Mouse (Mus musculus) heart, postnatal 0 days (tissue): ENCODE results near the gene 1700017B05Rik.

ENCODE experiments used
- CTCF ChIP-seq: IDR thresholded peaks from 2 replicates; pipeline ENCODE4 v1.5.1; 2016; ENCODE audit warnings: antibody characterized with exemption, control low read depth, low read depth
- EP300 ChIP-seq: IDR thresholded peaks from 2 replicates; pipeline ENCODE4 v1.6.1; 2016; ENCODE audit warnings: antibody characterized with exemption, low read depth

DNA sequence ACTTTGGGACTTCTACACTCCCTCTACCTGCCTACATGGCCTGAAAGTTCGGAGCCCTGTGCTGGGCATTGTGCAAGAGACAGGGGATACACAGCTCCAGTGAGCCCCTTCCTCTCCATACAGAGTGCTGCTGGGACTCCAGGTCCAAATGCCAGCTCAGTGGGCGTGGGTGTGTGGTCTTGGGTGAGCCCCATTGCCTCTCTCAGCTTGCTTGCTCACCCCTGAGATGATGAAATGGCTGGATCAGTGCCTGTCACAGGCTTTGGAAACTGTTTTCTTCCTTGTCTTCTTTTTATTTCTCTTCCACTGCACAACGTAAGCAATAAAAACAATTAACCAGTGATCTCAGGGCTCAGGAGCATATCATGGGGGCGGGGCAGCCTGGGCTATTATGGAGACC, 20.9 kb upstream of the 1700017B05Rik start:
- TF ChIP-seq CTCF (no peak), EP300 (no peak)
